Mouse (Mus musculus) kidney, adult 2 months (tissue): ENCODE results near the gene Creg1. TPM values are rescaled to one million over a fixed set of nuclear protein-coding genes. Genes with fewer than 3 reads are reported as not detected.

ENCODE experiments used
- DNase-seq: peaks from one replicate; pipeline ENCODE4 v3.0.0; 2021
- H3K27ac ChIP-seq: fragments of 200-500 bp; 2 replicates; pipeline ENCODE4 v1.5.1; 2012; ENCODE audit warnings: low read depth, low read length, control low read depth, inconsistent platforms; ENCODE audit not compliant: insufficient read depth
- H3K27me3 ChIP-seq: fragments of 200-500 bp; replicated peaks from 2 replicates; pipeline ENCODE4 v1.6.1; 2012; ENCODE audit warnings: mild to moderate bottlenecking, moderate library complexity, low read length, inconsistent platforms; ENCODE audit not compliant: control insufficient read depth, insufficient read depth
- H3K36me3 ChIP-seq: fragments of 200-500 bp; 2 replicates; pipeline ENCODE4 v1.6.1; 2012; ENCODE audit warnings: mild to moderate bottlenecking, moderate library complexity, low read length, inconsistent platforms; ENCODE audit not compliant: control insufficient read depth, insufficient read depth
- H3K4me1 ChIP-seq: fragments of 200-500 bp; 2 replicates; pipeline ENCODE4 v1.6.1; 2011; ENCODE audit warnings: low read length; ENCODE audit not compliant: control insufficient read depth, insufficient read depth
- H3K4me3 ChIP-seq: fragments of 200-500 bp; 2 replicates; pipeline ENCODE4 v1.5.1; 2011; ENCODE audit warnings: mild to moderate bottlenecking, low read depth, low read length, control low read depth; ENCODE audit not compliant: insufficient read depth
- CTCF ChIP-seq: fragments of 200-500 bp; conservative IDR thresholded peaks from 2 replicates; pipeline ENCODE4 v1.5.1; 2011; ENCODE audit warnings: low read depth, mild to moderate bottlenecking, control low read depth, low read length, moderate library complexity, mixed read lengths; ENCODE audit not compliant: insufficient read depth, insufficient read length
- POLR2A ChIP-seq: fragments of 200-500 bp; IDR thresholded peaks from one replicate; pipeline ENCODE4 v1.6.1; 2011; ENCODE audit warnings: low read depth, low read length, control low read depth
- WGBS: fragments of 180-500 bp; shearing (Covaris S2); methylation state at CpG from one replicate; pipeline ENCODE4 v1.1.7; 2018; 5-methylcytosine and 5-hydroxymethylcytosine counted together
- polyA plus RNA-seq: library from polyadenylated mRNA; depleted of rRNA; stranded (reverse); fragments of >200 nt; gene quantifications from 2 replicates; pipeline ENCODE4 v1.2.3, GENCODE M21; 2012

Gene Creg1
- polyA plus RNA-seq, 1 experiment = 86.9 TPM

DNA sequence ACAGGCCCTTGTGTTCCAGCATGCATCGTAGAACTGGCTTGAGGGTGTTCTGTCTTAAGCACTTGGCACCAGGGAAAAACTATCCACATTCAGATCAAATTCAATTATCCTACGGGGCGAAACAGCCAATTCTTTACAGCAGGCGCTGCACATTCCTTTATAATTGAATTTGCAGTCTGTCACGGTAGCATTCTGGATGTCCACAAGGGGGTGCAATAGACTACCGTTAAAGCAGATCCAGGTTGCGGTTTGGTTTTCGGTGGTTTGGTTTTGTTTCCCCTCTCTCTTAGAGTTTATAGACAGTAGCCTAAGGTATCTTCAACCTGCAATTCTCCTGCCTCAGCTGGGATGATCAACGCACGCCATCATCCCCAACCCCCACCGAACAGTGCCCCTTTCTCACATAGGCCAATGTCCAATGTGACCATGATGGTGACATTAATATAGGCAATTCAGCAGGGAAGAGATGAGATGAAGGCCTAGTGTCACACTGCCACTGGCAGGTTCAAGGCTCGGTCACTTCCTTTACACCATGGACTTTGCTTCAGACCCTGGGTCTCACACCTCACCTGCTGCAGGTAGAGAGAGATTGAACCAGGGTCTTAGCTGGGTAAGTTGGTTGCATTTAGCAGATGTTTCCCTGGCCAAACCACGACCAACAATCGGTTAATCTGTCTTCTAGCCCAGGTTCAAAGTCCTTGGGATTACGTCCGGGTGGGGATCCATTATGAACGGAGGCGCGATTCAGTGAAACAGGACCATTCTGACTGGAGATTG is 12.2 kb downstream of the Creg1 start:
- H3K27me3 ChIP-seq = no peaks in the 10 kb centered on the region
- no peak for TF ChIP-seq POLR2A
- peak; percentile 57 for TF ChIP-seq CTCF
- WGBS = 35% methylated on average over 19 of the region's 19 CpGs
- H3K36me3 ChIP-seq = no peaks in the 10 kb centered on the region
- H3K4me3 ChIP-seq = no peak overlapping the region
- peak; percentile 55 for DNase-seq
- no peaks in the 10 kb centered on the region; the same call in 1 of the 2 replicates for H3K4me1 ChIP-seq
- H3K27ac ChIP-seq = no peak overlapping the region

DNA sequence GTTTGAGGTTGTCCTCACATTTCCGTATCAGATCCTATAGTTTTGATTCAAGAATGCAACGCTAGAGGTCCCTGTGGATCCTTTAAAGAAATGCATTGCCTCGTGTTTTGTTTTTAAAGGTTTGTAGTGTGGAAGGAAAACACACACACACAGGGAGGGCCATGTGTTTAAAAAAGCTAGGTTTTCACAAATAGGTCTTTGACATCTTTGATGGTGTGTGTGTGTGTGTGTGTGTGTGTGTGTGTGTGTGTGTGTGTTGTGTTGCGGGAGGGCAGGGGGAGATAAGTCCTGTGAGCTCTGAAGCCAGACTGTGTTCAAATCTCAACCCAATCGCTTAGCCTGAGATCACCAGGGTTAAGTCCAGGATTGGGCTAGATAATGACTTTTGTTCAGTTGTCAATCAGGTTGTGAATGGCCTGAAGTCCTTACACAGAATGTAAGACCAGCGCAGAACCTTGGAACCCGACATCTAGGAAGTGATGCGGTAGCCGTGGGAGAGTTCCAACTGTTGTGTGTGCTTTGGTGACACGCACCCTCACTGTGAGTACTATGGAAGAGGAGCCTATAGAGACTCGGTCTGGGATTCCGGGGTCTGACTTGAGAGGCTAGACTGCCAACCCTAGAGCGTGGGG is 16.5 kb downstream of the Creg1 start:
- DNase-seq = peak; percentile 22
- 4% methylated on average over 13 of the region's 13 CpGs for WGBS
- TF ChIP-seq POLR2A (no peak), CTCF (no peak)

DNA sequence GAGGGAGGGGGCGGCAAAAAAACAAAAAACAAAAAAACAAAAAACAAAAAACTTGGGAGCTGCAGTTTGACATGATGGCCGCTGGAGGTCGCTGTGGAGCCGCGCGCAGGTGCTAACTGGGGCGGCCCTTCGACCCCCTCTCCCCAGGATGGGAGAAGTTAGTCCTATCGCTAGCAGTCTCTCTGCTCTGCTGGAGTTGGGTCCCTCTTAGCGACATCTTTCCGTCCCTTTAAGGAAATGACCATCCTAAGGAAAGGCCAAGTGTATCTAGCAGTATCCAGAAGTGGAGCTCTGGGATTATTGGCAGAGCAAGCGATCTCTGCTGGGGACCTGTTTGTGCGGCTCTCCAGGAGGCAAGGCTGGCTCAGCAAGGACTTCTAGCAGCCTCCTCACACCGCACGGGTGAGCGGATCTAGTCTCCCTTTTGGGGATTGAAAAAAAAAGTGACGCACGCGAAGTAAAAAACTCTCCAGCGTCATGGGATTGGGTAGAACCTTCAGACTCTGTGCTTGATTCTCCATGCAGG is 17.1 kb downstream of the Creg1 start:
- Histone ChIP-seq H3K4me3 (peak overlapping the region; percentile 41; the same call in 1 of the 2 replicates), H3K27me3 (no peaks in the 10 kb centered on the region; the same call in 1 of the 2 replicates), H3K27ac (no peak overlapping the region), H3K4me1 (no peaks in the 10 kb centered on the region; the same call in 1 of the 2 replicates), H3K36me3 (no peaks in the 10 kb centered on the region)
- WGBS = 5% methylated on average over 20 of the region's 20 CpGs
- peak; percentile 64 for DNase-seq
- TF ChIP-seq POLR2A (no peak), CTCF (peak; percentile 71)

More for the DNA sequence above, 16.5 kb downstream of the Creg1 start:
- H3K4me3 ChIP-seq = peak overlapping the region; percentile 41; the same call in 1 of the 2 replicates
- H3K4me1 ChIP-seq = no peaks in the 10 kb centered on the region; the same call in 1 of the 2 replicates
- H3K36me3 ChIP-seq = no peaks in the 10 kb centered on the region
- no peaks in the 10 kb centered on the region; the same call in 1 of the 2 replicates for H3K27me3 ChIP-seq
- H3K27ac ChIP-seq = no peak overlapping the region

DNA sequence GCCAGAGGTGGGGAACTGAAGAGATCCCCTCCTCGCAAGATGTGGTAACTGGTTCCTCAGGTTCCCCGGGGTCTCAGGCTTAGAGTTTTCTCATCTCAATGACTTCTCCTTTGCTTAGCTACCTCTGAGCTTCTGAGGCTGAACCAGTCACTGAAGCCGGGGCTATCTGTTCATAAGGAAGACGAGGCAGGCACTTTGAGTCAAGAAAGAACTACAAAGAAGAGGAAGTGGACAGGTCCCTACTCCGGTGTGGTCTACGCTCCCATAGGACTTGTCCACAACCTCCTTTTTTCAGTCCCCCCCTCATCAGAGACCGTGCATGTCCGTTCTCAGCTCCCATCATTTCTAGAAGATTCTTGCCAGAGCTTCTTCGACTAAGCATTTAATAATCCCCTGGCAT is 17.9 kb downstream of the Creg1 start:
- Histone ChIP-seq H3K4me1 (no peaks in the 10 kb centered on the region; the same call in 1 of the 2 replicates), H3K27ac (no peak overlapping the region), H3K4me3 (no peak overlapping the region), H3K27me3 (no peaks in the 10 kb centered on the region; the same call in 1 of the 2 replicates), H3K36me3 (no peaks in the 10 kb centered on the region)
- WGBS = 86% methylated on average over 9 of the region's 9 CpGs
- no peak for TF ChIP-seq POLR2A
- no peak for TF ChIP-seq CTCF
- no peak for DNase-seq

DNA sequence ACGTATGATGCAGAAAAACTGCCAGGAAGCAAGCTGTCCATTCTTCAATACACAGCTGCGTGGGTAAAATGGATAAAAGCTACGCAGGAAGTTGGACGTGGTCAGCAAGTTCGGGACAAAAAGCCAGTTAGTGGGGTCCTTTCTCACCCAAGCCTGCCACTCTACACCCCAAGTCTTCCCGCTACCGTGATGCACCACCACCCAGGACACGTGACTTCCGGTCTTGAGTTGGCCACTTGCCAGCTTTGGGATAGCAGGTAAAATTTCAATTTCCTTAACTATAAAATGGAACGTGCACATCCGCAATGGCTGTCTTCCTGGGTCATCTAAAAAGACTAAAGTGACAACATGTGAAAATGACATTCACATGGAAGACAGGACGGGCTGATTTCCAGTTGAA is 18.4 kb downstream of the Creg1 start:
- Histone ChIP-seq H3K27me3 (no peaks in the 10 kb centered on the region; the same call in 1 of the 2 replicates), H3K27ac (no peak overlapping the region), H3K4me3 (no peak overlapping the region), H3K4me1 (no peaks in the 10 kb centered on the region; the same call in 1 of the 2 replicates), H3K36me3 (no peaks in the 10 kb centered on the region)
- no peak for TF ChIP-seq POLR2A
- no peak for TF ChIP-seq CTCF
- 76% methylated on average over 12 of the region's 12 CpGs for WGBS
- DNase-seq = no peak

DNA sequence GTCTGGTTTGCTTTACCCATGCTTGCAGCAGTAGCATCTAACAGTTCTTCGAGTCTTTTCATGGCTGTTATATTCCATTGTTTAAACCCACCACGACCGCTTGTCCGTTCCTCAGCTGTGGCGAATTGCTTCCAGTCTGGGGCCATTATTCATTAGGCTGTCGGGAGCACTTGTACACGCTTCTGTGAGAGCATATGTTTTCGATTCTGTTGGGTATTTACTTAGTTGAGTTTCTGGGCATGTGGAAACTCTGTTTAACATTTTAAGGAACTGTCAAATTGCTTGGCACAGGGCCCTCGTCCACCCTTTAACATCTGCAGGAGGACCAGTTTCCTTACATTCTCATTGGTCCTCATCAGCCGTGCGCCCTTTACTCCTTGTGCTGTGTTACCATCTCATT is 22.8 kb downstream of the Creg1 start:
- H3K27ac ChIP-seq = no peak overlapping the region
- no peaks in the 10 kb centered on the region; the same call in 1 of the 2 replicates for H3K27me3 ChIP-seq
- DNase-seq = no peak
- no peaks in the 10 kb centered on the region for H3K4me1 ChIP-seq
- H3K4me3 ChIP-seq = no peak overlapping the region
- no peaks in the 10 kb centered on the region for H3K36me3 ChIP-seq
- TF ChIP-seq CTCF (no peak), POLR2A (no peak)
- 60% methylated on average over 11 of the region's 11 CpGs for WGBS

DNA sequence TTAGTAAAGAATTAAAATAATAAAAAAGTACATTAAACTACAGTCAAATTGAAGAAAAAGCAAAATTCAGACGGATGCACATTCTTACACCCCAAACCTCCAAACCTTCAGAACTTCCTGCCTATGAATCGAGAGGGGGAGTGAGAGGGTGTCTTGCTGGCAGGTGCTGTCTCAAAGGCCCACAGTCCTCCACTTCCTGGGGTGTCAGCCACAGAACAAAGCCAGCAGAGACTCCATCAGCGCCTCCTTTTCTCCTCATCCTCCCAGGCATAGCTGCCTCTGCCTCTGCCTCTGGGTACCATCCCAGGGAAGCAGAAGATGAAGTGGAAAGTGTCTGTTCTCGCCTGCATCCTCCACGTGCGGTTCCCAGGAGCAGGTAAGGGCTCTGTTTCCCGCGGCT is 25.0 kb downstream of the Creg1 start, which contains the start of gene Cd247:
Gene Cd247, plus strand, starts transcription at position 171 of the 400 bp plus-strand sequence.
- no peak within 1 kb of the TSS for H3K27ac ChIP-seq
- H3K27me3 ChIP-seq = no peaks in the 10 kb centered on the region; the same call in 1 of the 2 replicates
- no peak for TF ChIP-seq POLR2A
- TF ChIP-seq CTCF = no peak
- DNase-seq = no peak
- H3K4me1 ChIP-seq = no peaks in the 10 kb centered on the region
- H3K4me3 ChIP-seq = no peak within 1 kb of the TSS
- WGBS = 81% methylated on average over 8 of the region's 8 CpGs
- no peaks in the 10 kb centered on the region for H3K36me3 ChIP-seq
